Mouse (Mus musculus) c-Kit-positive CD71-positive TER-119-positive erythroid progenitor cells, embryonic 14.5 days (primary cell): ENCODE data around the gene Shd.

Experiments used
- DNase-seq: peaks from one replicate; pipeline ENCODE4 v3.0.0-alpha.2; 2013; ENCODE audit warnings: low spot score

Shd gene

GRCm38 (mm10) chr17:56007444-56008355 lies 37.4 kb downstream of the Shd start:
- no peak for DNase-seq

GRCm38 (mm10) chr17:56008356-56009087 lies 38.3 kb downstream of the Shd start:
- DNase-seq = peak; percentile 92

GRCm38 (mm10) chr17:56009088-56009961 lies 39.1 kb downstream of the Shd start:
- peak; percentile 86 for DNase-seq

GRCm38 (mm10) chr17:56009962-56010240 lies 39.6 kb downstream of the Shd start:
- no peak for DNase-seq

- no peak for DNase-seq
Observed at GRCm38 (mm10) chr17:56010255-56010654, 40.0 kb downstream of the Shd start.

- DNase-seq = peak; percentile 70
Observed at GRCm38 (mm10) chr17:56010681-56011080, 40.4 kb downstream of the Shd start.

GRCm38 (mm10) chr17:56011441-56011840 lies 41.2 kb downstream of the Shd start:
- no peak for DNase-seq

- DNase-seq = no peak
Observed at GRCm38 (mm10) chr17:56015293-56015692, 45.0 kb downstream of the Shd start.

- no peak for DNase-seq
Observed at GRCm38 (mm10) chr17:56016382-56016781, 46.1 kb downstream of the Shd start.

GRCm38 (mm10) chr17:56016793-56017785 lies 46.8 kb downstream of the Shd start:
- no peak for DNase-seq

- DNase-seq = no peak
Observed at GRCm38 (mm10) chr17:56017848-56018247, 47.6 kb downstream of the Shd start.

- DNase-seq = no peak
Observed at GRCm38 (mm10) chr17:56018347-56019131, 48.3 kb downstream of the Shd start.

- DNase-seq = no peak
Observed at GRCm38 (mm10) chr17:56020400-56021084, 50.3 kb downstream of the Shd start.

- no peak for DNase-seq
Observed at GRCm38 (mm10) chr17:56021161-56021910, 51.1 kb downstream of the Shd start.

GRCm38 (mm10) chr17:56022131-56022988 lies 52.1 kb downstream of the Shd start:
- no peak for DNase-seq

GRCm38 (mm10) chr17:56022989-56023290 lies 52.7 kb downstream of the Shd start:
- DNase-seq = no peak

- DNase-seq = no peak
Observed at GRCm38 (mm10) chr17:56023386-56023785, 53.1 kb downstream of the Shd start.

GRCm38 (mm10) chr17:56024476-56024875 lies 54.2 kb downstream of the Shd start:
- DNase-seq = no peak
